Mouse (Mus musculus) heart, postnatal 36 days (tissue): Measurements from ENCODE around the gene Lrrc74a. TPM values are rescaled to one million over a fixed set of nuclear protein-coding genes. Genes with fewer than 3 reads are reported as not detected.

ENCODE experiments used
- DNase-seq, 2 experiments: peaks; one replicate each; pipeline ENCODE4 v3.0.0; 2021 to 2022
- intact Hi-C: fragments of 180-260 bp; cut with DNase I; formaldehyde crosslinking; loops from one replicate; pipeline ENCODE4 v1.15.1; 2025
- total RNA-seq, 2 experiments: library from RNA; stranded (reverse); gene quantifications; 2 replicates each; pipeline ENCODE4 v1.2.3; 2021

The Lrrc74a gene
- total RNA-seq, 2 experiments from 2014 or later, result not detected

- intact Hi-C loops, result no loop called here
- DNase-seq, result no peak
These were observed 17.2 kb upstream of the Lrrc74a start for GRCm38 (mm10) chr12:86716962-86717361.

GRCm38 (mm10) chr12:86719961-86720639 is 14.1 kb upstream of the Lrrc74a start:
- intact Hi-C loops, result no loop called here
- no peak for DNase-seq

- no peak for DNase-seq
- intact Hi-C loops, result no loop called here
These were observed 12.7 kb upstream of the Lrrc74a start for GRCm38 (mm10) chr12:86721453-86721852.

DNA sequence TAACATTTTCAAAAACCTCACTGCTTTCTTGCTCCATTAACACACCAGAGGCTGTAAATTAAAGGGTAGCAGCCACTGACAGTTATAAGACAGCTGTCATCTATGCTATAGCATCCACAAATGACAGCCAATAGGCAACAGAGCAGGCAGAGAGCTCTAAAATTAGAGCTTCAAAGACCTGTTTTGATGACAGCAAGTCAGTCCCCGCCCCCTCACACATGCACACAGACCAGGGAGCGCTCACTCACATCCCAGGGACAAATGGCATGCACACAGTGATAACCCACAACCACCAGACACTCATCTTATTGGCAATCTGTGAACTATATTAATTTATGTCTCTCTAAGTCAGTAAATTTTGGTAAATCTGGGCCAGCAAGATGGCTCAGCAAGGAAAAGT is 9.9 kb upstream of the Lrrc74a start:
- intact Hi-C loops, result no loop called here

GRCm38 (mm10) chr12:86725706-86726105 is 8.5 kb upstream of the Lrrc74a start:
- DNase-seq, result no peak
- intact Hi-C loops, result no loop called here

More for the DNA sequence above, 9.9 kb upstream of the Lrrc74a start:
- no peak for DNase-seq

GRCm38 (mm10) chr12:86726120-86726640 is 8.0 kb upstream of the Lrrc74a start, which contains the start of gene Angel1:
Gene Angel1, minus strand, starts transcription at chr12:86726460.
- DNase-seq, result peak; percentile 96 to 97
- intact Hi-C loops, result no loop called here

DNA sequence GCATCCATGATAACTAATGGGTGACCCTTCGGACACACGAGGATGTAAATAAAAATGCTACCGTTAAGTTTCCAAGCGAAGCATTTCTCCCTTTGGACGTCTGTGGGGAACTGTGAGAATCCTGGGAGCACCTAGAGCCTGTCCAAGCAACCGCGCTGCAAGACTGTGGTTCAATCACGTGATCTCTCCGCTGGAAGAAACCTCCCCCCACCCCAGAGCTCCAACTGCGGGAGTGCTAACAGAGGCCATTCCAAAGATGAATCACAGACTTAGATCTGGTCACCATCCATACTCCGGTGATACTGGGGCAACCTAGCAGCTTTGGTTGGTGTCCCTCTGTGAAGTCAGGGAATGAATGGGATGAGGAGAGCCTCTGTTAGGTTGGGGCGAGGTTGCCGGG is 26.9 kb downstream of the Lrrc74a start:
- intact Hi-C loops, result loop anchor here (10.0 kb wide), 1 partner anchor 574 kb away; no protein-coding TSS in a partner anchor
- no peak for DNase-seq

DNA sequence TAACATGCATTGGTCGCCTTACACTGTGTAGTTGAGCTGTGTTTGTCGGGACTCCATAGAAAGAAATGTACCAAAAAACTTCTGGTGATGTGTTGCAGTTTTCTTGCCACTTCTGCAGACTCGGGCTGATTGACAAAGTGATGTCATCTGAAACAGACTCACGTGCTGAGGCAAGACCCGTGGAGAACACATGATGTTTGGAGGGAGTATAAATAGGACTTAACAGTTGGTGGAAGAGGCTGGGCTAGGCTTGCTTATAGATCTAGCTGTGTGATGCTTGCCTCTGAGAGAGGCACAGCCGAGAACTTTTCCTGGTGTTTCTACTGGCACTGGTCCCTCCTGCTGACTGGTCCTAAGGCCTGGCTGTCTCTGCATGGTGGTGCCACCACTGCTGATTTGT is 29.9 kb downstream of the Lrrc74a start:
- DNase-seq, result no peak
- intact Hi-C loops, result loop anchor here (10.0 kb wide), 1 partner anchor 571 kb away; no protein-coding TSS in a partner anchor

DNA sequence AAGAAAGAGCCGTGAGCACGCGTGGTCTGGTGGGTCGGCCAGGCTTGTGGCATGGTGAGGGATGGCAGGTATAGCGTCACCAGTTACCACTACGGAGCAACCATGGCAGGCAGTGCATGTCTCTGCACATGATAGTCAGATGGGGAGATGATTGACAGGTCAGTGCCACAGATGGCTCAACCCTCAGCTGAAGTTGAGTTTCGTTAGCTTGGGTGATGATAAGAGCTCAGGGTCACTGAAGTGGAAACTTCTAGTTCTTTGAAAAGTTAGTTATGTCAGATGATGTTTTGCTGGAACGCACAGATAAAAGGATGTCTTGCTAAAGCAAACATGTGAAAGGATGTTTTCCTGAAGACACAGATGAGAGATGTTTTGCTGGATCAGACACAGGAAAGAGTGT is 32.3 kb downstream of the Lrrc74a start:
- no peak for DNase-seq
- intact Hi-C loops, result loop anchor here (10.0 kb wide), 1 partner anchor 568 kb away; no protein-coding TSS in a partner anchor

DNA sequence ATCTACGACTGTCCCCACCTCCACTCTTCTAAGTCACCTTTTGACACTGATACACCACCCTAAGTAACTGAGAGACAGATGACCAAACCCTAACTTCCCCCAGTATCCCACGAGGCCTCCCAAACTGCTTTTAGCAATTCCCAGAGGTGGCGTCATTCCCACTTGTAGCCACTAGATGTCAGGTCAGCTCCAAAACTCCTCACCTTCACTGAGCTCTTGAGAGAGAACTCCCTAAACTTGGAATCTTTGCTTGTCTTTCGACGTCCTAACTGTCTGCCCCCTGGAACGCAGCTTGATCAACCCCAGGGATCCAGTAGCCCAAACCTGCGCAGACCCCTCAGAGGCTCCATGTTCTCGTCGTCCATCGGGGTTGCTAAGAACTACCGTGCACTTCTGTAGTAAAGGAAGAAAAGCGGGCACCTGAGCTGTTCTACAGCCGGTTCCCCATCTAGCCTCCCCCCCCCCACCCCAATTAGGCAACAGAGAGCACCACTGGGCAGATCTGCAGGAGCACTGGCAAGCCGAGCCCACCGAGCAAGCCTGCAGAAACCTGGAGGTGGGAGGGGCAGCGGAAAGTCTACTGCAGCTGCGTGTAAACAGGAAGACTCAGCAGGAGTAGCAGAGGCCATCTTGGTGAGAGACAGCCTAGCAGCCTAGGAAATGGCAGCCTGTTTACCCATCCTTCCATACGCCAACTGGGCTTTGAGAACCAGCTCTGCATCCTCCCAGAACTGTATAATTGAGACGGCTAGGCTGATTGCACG is 33.9 kb downstream of the Lrrc74a start:
- DNase-seq, result peak; percentile 60 to 64
- intact Hi-C loops, result loop anchor here (1.0 to 10.0 kb wide), 2 partner anchors 206 to 567 kb away; no protein-coding TSS in a partner anchor

DNA sequence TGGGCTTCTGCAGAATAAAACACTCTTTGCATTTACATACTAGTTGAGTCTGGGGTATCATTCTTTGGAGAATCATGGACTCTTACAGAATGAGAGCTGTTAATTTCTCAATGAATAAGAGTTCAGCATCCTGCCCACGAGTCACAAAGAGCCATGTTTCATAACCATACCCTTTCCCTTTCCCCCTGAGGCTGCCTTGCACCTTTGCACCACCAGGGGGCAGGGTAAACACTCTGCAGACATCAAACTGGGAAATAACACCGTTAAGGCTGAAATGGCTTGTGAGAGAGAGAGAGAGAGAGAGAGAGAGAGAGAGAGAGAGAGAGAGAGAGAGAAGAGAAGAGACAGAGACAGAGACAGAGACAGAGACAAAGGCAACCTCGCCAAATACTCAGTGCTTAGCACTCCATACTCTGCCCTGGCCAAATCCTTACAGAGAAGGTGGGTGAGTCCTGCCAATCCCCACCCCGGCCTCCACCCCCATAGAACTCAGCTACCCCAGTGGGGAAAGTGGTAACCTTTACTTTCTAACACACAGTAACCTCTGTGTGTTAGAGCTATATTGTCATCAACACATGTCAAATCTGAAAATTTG is 34.9 kb downstream of the Lrrc74a start:
- intact Hi-C loops, result loop anchor here (1.0 to 10.0 kb wide), 3 partner anchors 205 to 566 kb away; no protein-coding TSS in a partner anchor
- peak; percentile 86 to 89 for DNase-seq

GRCm38 (mm10) chr12:86769819-86770218 is 35.6 kb downstream of the Lrrc74a start:
- intact Hi-C loops, result loop anchor here (1.0 to 10.0 kb wide), 3 partner anchors 136 to 565 kb away; no protein-coding TSS in a partner anchor
- DNase-seq, result peak in 1 of 2 experiments; percentile 33

DNA sequence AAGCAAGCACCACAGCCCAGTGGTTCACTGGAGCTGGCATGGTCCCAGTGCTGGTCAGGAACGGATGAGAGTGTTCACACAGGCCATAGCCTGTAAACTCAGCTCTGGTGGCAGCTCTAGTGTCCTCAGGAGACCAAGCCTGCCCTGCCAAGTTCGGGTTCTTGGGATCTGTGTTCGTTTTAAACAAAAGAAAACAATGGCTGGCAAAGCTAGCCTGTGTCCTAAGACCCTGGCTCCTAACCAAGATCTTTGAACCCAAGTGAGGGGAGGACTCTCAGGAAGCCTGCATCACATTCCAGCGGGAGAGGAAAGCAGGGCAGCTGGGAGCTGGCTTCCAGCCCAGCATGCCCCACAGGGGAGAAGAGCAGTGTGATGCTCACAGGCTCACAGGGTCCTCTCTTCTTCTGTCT is 36.1 kb downstream of the Lrrc74a start:
- intact Hi-C loops, result loop anchor here (1.0 kb wide), 1 partner anchor 136 kb away; no protein-coding TSS in a partner anchor

GRCm38 (mm10) chr12:86770927-86771326 is 36.8 kb downstream of the Lrrc74a start:
- no peak for DNase-seq
- intact Hi-C loops, result loop anchor here (1.0 kb wide), 1 partner anchor 135 kb away; no protein-coding TSS in a partner anchor

More for the DNA sequence above, 36.1 kb downstream of the Lrrc74a start:
- peak; percentile 74 to 77 for DNase-seq

GRCm38 (mm10) chr12:86771823-86772427 is 37.8 kb downstream of the Lrrc74a start:
- DNase-seq, result peak; percentile 91 to 96
- intact Hi-C loops, result loop anchor here (1.0 kb wide), 1 partner anchor 151 kb away; no protein-coding TSS in a partner anchor

GRCm38 (mm10) chr12:86772551-86772950 is 38.4 kb downstream of the Lrrc74a start:
- intact Hi-C loops, result loop anchor here (1.0 kb wide), 1 partner anchor 151 kb away; no protein-coding TSS in a partner anchor

GRCm38 (mm10) chr12:86775561-86776280 is 41.6 kb downstream of the Lrrc74a start:
- DNase-seq, result peak; percentile 77 to 79
- intact Hi-C loops, result loop anchor here (1.0 kb wide), 1 partner anchor 18 kb away; no protein-coding TSS in a partner anchor

More at GRCm38 (mm10) chr12:86772551-86772950, 38.4 kb downstream of the Lrrc74a start:
- no peak for DNase-seq

DNA sequence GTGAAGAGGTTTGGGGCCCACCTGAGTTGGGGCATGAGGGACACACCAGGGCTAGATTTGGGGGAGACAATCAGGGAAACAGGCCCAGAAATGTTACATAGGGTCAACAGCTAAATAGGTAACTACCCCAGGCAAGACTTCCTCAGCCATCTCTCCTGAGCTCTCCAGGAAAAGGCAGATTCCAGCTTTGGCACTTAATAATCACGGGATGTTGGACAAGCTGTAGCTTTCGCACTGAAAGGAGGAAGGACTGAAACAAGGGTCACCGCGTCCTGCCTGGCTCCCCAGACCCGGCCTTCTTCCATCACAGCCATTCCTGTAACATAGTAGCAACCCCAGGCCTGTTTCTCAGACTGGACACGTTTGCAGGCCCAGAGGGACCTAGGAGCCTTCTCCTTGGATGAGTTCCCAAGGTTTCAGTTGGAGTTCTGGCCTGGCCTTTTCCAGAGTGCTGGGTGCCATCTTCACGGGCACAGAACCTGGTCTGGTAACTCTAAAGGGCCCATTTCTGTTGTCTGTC is 42.2 kb downstream of the Lrrc74a start:
- DNase-seq, result no peak
- intact Hi-C loops, result no loop called here

DNA sequence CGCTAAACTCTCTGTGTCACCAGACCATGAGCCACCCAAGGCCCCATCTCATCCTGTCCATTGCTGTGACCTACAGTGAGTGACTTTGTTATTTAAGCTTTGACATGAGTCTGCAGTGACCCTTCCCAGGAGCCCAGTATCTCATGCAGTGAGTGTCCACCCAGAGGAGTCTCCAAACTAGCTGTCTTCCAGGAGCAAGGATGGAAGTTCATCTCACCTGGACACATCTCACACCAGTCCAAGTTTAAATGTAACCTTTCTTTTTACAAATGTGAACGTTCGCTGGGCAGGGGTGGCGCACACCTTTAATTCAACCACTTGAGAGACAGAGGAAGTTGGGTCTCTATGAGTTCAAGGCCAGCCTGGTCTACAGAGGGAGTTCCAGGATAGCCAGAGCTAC is 44.4 kb downstream of the Lrrc74a start:
- DNase-seq, result no peak
- intact Hi-C loops, result no loop called here
